Mouse (Mus musculus) embryonic facial prominence, embryonic 15.5 days (tissue): Measurements from ENCODE around the gene Atp6v1f. TPM values are rescaled to one million over a fixed set of nuclear protein-coding genes. Genes with fewer than 3 reads are reported as not detected.
A peak's percentile ranks its signal among the peaks of the same experiment; 100 is the strongest.

Source experiments
- ATAC-seq: fragments of 200-750 bp; cut with Nextera tagmentation; 2 replicates; pipeline ENCODE4 v1.8.0; 2017; ENCODE audit warnings: low read depth, moderate TSS enrichment; ENCODE audit not compliant: insufficient number of reproducible peaks, low FRiP score, low TSS enrichment
- H3K27ac ChIP-seq: fragments of 300-500 bp; sonication (generic); replicated peaks from 2 replicates; pipeline ENCODE4 v1.5.1; 2015; ENCODE audit warnings: mild to moderate bottlenecking, inconsistent platforms
- H3K27me3 ChIP-seq: fragments of 300-500 bp; sonication (generic); 2 replicates; pipeline ENCODE4 v1.6.1; 2015; ENCODE audit warnings: inconsistent platforms
- H3K36me3 ChIP-seq: fragments of 300-500 bp; sonication (generic); 2 replicates; pipeline ENCODE4 v1.6.1; 2015; ENCODE audit warnings: mild to moderate bottlenecking, inconsistent platforms
- H3K4me1 ChIP-seq: fragments of 300-500 bp; sonication (generic); 2 replicates; pipeline ENCODE4 v1.6.1; 2015; ENCODE audit warnings: inconsistent platforms
- H3K4me2 ChIP-seq: fragments of 300-500 bp; sonication (generic); replicated peaks from 2 replicates; pipeline ENCODE4 v1.6.1; 2015; ENCODE audit warnings: mild to moderate bottlenecking, inconsistent platforms
- H3K4me3 ChIP-seq: fragments of 300-500 bp; sonication (generic); replicated peaks from 2 replicates; pipeline ENCODE4 v1.5.1; 2015; ENCODE audit warnings: mild to moderate bottlenecking, inconsistent platforms
- H3K9ac ChIP-seq: fragments of 300-500 bp; sonication (generic); 2 replicates; pipeline ENCODE4 v1.6.1; 2015; ENCODE audit warnings: inconsistent platforms
- H3K9me3 ChIP-seq: fragments of 300-500 bp; sonication (generic); replicated peaks from 2 replicates; pipeline ENCODE4 v1.6.1; 2016; ENCODE audit warnings: inconsistent platforms
- WGBS: fragments of 180-500 bp; shearing (Covaris S2); methylation state at CpG from one replicate; pipeline ENCODE4 v1.1.7; 2015; 5-methylcytosine and 5-hydroxymethylcytosine counted together
- polyA plus RNA-seq: library from polyadenylated mRNA; unstranded; fragments of >200 nt; fragmentation: Nextera tagmentation; extraction: Ambion mirVana; gene quantifications from 2 replicates; pipeline ENCODE4 v1.2.1, GENCODE M21; 2015

The Atp6v1f gene
- polyA plus RNA-seq, 1 experiment from 2014 or later, result 243 TPM

DNA sequence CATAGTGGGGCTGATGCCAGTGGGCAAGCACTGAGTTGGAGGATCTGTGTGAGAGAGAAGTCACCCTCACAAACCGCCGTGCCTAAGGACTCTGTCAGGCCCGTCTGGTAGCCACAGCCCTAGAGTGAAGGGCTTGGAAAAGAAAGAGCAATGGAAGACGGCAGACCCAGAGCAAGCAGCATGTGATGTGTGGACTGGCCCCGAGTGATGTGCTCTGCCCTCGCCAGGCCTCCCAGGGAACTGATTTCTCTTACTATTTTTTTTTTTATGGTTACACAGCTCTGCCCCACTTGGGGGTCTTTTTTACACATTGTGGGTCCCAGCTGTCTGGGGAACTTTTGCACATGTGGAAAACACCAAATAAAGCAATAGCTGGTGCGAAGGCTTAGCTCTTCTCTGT is 6.0 kb upstream of the Atp6v1f start:
- no peak overlapping the region for H3K27ac ChIP-seq
- H3K4me3 ChIP-seq, result no peak overlapping the region
- no peaks in the 10 kb centered on the region for H3K4me1 ChIP-seq
- 60% methylated on average over 7 of the region's 7 CpGs for WGBS
- no peaks in the 10 kb centered on the region for H3K9me3 ChIP-seq
- no peak overlapping the region for H3K9ac ChIP-seq
- H3K27me3 ChIP-seq, result no peaks in the 10 kb centered on the region
- ATAC-seq, result no peak
- H3K36me3 ChIP-seq, result peaks cover 46% of the 10 kb centered on the region
- no peak overlapping the region for H3K4me2 ChIP-seq

DNA sequence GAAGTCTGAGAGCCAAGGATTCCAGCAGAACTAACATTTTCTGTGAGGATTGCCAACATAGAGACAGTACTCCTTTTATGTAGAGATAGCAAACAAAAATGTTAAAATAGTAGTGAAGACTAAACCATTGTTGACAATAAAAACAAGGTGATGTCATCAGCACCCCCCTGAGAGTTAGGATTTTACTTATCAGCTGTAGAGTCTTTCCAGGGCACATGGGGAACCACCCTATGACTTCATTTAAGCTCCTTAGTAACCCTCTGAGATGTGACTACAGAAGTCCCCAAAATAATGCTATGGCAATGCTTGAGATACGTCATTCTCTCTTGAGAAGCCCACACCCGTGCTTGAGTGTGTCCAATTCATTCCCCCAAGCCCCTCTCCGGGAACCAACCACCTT is 4.1 kb upstream of the Atp6v1f start:
- no peak overlapping the region for H3K4me2 ChIP-seq
- 80% methylated on average over 3 of the region's 3 CpGs for WGBS
- peaks cover 27% of the 10 kb centered on the region for H3K36me3 ChIP-seq
- H3K4me3 ChIP-seq, result no peak overlapping the region
- no peak overlapping the region for H3K9ac ChIP-seq
- H3K4me1 ChIP-seq, result peaks cover 4% of the 10 kb centered on the region
- no peak for ATAC-seq
- no peaks in the 10 kb centered on the region for H3K27me3 ChIP-seq
- no peaks in the 10 kb centered on the region for H3K9me3 ChIP-seq
- H3K27ac ChIP-seq, result no peak overlapping the region

GRCm38 (mm10) chr6:29468851-29469250 is 1.3 kb downstream of the Atp6v1f start:
- Histone ChIP-seq H3K4me3 (peak overlapping the region; percentile 76), H3K27me3 (no peaks in the 10 kb centered on the region), H3K4me2 (peak overlapping the region; percentile 76), H3K4me1 (peaks cover 15% of the 10 kb centered on the region), H3K36me3 (peaks cover 17% of the 10 kb centered on the region), H3K27ac (no peak overlapping the region), H3K9ac (0 out of 2 replicates have a peak overlapping the region, but pooled peaks have one; percentile 65), H3K9me3 (no peaks in the 10 kb centered on the region)
- 82% methylated on average over 3 of the region's 3 CpGs for WGBS
- no peak for ATAC-seq

DNA sequence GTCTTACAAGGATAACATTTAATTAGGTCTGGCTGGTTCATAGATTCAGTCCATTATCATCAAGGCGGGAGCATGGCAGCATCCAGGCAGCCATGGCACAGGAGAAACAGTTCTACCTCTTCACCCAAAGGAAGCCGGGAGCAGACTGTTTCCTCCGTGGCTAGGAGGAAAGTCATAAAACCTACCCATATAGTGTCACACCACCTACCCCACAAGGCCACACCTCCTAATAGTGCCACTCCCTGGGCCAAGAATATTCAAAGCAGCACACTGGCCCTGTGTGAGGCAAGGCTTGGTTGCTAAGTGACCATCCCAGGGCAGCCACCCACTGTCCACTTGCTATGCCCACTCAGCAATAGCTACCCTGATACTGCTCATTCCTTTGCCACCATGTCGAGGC is 3.6 kb downstream of the Atp6v1f start, which contains the start of gene Atp6v1fnb:
Gene Atp6v1fnb (plus strand): TSS at position 301 of the 400 bp plus-strand sequence.
- no peak for ATAC-seq
- no peak within 1 kb of the TSS for H3K9ac ChIP-seq
- peaks cover 22% of the 10 kb centered on the region for H3K4me1 ChIP-seq
- H3K9me3 ChIP-seq, result no peaks in the 10 kb centered on the region
- H3K27me3 ChIP-seq, result no peaks in the 10 kb centered on the region
- peaks cover 17% of the 10 kb centered on the region for H3K36me3 ChIP-seq
- no peak within 1 kb of the TSS for H3K27ac ChIP-seq
- H3K4me2 ChIP-seq, result no peak within 1 kb of the TSS
- no peak within 1 kb of the TSS for H3K4me3 ChIP-seq
- WGBS, result 93% methylated on average over 4 of the region's 4 CpGs

- Histone ChIP-seq H3K9ac (peak overlapping the region; percentile 28; the same call in 1 of the 2 replicates), H3K4me2 (peak overlapping the region; percentile 79), H3K36me3 (peaks cover 17% of the 10 kb centered on the region), H3K4me1 (peaks cover 11% of the 10 kb centered on the region), H3K9me3 (no peaks in the 10 kb centered on the region), H3K27me3 (no peaks in the 10 kb centered on the region), H3K4me3 (peak overlapping the region; percentile 49), H3K27ac (no peak overlapping the region)
- peak; percentile 89 for ATAC-seq
- 4% methylated on average over 33 of the region's 33 CpGs for WGBS
Observed at GRCm38 (mm10) chr6:29473941-29474691, 6.6 kb downstream of the Atp6v1f start.

- Histone ChIP-seq H3K9ac (no peak overlapping the region), H3K4me3 (no peak overlapping the region), H3K36me3 (peaks cover 17% of the 10 kb centered on the region), H3K4me1 (peaks cover 11% of the 10 kb centered on the region), H3K4me2 (no peak overlapping the region), H3K27me3 (no peaks in the 10 kb centered on the region), H3K9me3 (no peaks in the 10 kb centered on the region), H3K27ac (no peak overlapping the region)
- 77% methylated on average over 2 of the region's 2 CpGs for WGBS
- ATAC-seq, result no peak
Observed at GRCm38 (mm10) chr6:29474736-29475135, 7.2 kb downstream of the Atp6v1f start.

DNA sequence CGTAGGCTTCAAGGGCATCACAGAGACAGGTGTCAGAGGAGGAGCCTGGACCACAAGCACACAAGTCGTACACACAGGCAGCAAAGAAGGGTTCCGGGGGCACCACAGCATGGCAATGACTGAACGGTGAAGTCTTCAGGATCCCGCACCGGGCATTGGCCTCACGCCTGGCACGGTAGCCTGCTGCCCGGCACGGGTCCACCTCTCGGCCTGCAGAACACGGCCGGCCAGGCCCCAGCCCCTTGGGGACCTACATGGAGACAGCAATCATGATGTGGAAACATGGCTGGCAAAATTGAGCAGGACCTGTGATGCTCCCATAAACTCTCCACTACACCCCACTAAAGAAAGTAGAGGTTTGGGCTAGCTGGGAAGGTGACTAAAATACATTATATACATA is 15.2 kb downstream of the Atp6v1f start:
- no peak overlapping the region for H3K4me3 ChIP-seq
- no peak overlapping the region for H3K27ac ChIP-seq
- no peaks in the 10 kb centered on the region for H3K27me3 ChIP-seq
- H3K4me1 ChIP-seq, result peaks cover 8% of the 10 kb centered on the region
- H3K36me3 ChIP-seq, result 0 out of 2 replicates have a peak, but pooled peaks cover 5% of the 10 kb centered on the region
- H3K9me3 ChIP-seq, result no peaks in the 10 kb centered on the region
- 94% methylated on average over 13 of the region's 13 CpGs for WGBS
- no peak overlapping the region for H3K9ac ChIP-seq
- no peak for ATAC-seq
- H3K4me2 ChIP-seq, result no peak overlapping the region

DNA sequence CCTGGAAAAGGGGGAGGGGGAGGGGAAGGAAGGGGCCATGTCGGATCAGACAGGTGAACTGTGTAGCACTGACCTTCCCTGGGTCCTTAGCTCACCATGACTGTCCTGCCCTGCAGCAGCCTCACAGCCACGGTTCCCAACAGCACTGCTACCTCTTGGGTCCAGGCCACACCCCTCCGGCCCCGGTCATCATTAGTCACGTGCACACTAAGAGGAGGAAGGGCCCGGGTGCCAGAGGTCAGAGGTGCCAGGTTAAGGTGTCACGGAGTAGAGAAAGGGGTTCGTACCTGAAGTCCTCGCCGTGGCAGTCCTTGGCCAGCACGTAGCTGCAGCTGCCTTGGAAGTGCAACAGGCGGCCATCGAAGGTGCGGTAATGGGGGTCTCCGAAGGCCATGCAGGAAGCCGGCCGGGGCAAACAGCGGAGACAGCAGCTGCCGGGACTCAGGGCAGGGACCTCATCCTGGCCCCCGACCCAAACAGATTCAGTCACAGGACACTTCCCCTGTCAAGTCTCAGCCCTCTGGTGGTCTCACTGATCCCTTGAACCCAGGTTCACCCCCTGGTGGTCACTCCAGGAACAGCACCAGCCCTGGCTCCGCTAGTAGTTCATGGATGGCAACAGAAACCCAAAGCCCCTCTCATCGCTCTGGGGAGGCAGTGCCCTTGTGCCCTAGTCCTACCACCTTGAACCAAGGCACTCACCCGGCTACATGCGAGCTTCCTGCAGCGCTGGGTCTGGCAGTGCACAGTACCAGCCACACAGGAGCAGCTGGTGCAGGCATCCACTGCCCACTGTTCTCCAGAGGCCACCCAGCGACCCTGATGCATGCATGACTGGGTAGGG is 17.4 kb downstream of the Atp6v1f start:
- WGBS, result 13% methylated on average over 26 of the region's 26 CpGs
- peak overlapping the region; percentile 38 for H3K4me3 ChIP-seq
- peak overlapping the region; percentile 77 for H3K4me2 ChIP-seq
- 0 out of 2 replicates have a peak, but pooled peaks cover 5% of the 10 kb centered on the region for H3K36me3 ChIP-seq
- no peak overlapping the region for H3K9ac ChIP-seq
- H3K4me1 ChIP-seq, result peaks cover 8% of the 10 kb centered on the region
- ATAC-seq, result peak; percentile 63
- no peak overlapping the region for H3K27ac ChIP-seq
- H3K27me3 ChIP-seq, result no peaks in the 10 kb centered on the region
- H3K9me3 ChIP-seq, result no peaks in the 10 kb centered on the region

DNA sequence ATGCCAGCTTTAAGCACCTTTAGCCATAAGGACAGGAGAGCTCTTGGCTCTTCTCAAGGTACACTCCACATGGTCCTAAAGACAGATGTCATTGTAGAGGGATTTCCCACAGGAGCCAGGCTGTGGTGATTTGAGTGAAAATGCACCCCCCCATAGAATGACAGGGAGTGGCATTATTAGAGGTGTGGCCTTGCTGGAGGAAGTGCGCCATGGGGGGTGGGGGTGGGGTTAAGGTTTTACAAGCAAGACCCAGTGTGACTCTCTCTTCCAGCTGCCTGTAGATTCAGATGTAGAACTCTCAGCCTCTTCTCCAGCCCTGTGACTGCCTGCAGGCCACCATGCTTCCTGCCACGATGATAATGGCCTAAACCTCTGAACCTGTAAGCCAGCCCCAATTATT is 18.4 kb downstream of the Atp6v1f start:
- Histone ChIP-seq H3K9me3 (no peaks in the 10 kb centered on the region), H3K4me1 (peaks cover 8% of the 10 kb centered on the region), H3K4me3 (no peak overlapping the region), H3K36me3 (0 out of 2 replicates have a peak, but pooled peaks cover 8% of the 10 kb centered on the region), H3K27me3 (no peaks in the 10 kb centered on the region), H3K27ac (no peak overlapping the region), H3K4me2 (no peak overlapping the region), H3K9ac (no peak overlapping the region)
- ATAC-seq, result no peak
- whole genome bisulfite sequencing, result 41% methylated on average over 2 of the region's 2 CpGs

- ATAC-seq, result no peak
- Histone ChIP-seq H3K27ac (no peak overlapping the region), H3K9me3 (no peaks in the 10 kb centered on the region), H3K4me3 (no peak overlapping the region), H3K4me1 (no peaks in the 10 kb centered on the region), H3K9ac (no peak overlapping the region), H3K27me3 (peaks cover 7% of the 10 kb centered on the region), H3K4me2 (no peak overlapping the region), H3K36me3 (0 out of 2 replicates have a peak, but pooled peaks cover 10% of the 10 kb centered on the region)
- 82% methylated on average over 4 of the region's 4 CpGs for WGBS
Observed at GRCm38 (mm10) chr6:29494101-29494500, 26.6 kb downstream of the Atp6v1f start.

DNA sequence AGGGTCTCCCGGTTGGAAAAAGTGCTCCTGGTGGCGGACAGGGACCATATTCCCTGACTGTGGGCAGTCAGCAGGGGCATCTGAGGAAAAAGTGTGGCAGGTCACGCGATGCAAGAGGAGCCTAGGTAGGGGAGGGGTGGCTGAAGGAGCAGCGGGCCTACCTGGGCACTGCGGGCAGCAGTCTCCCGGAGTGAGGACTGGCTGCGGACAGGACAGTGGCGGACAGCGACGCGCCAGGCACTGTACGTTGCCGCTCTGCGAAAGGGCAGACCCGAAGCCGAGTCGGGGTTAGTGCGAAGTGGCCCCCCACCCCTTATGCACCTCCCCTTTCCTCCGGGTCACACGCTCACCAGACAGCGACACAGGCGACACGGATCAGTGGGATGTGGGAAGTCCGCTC is 28.8 kb downstream of the Atp6v1f start:
- WGBS, result 27% methylated on average over 25 of the region's 25 CpGs
- ATAC-seq, result no peak
- H3K4me3 ChIP-seq, result no peak overlapping the region
- H3K9me3 ChIP-seq, result no peaks in the 10 kb centered on the region
- H3K36me3 ChIP-seq, result 0 out of 2 replicates have a peak, but pooled peaks cover 10% of the 10 kb centered on the region
- no peak overlapping the region for H3K27ac ChIP-seq
- no peak overlapping the region for H3K4me2 ChIP-seq
- no peak overlapping the region for H3K9ac ChIP-seq
- H3K27me3 ChIP-seq, result peaks cover 7% of the 10 kb centered on the region
- no peaks in the 10 kb centered on the region for H3K4me1 ChIP-seq
